Mouse (Mus musculus): ENCODE data around the gene Ctcfl. TPM values are rescaled to one million over a fixed set of nuclear protein-coding genes. Genes with fewer than 3 reads are reported as not detected.
"Not testable (repeated sequence)": the region's sequence is repeated elsewhere in the genome, so short reads cannot be mapped to it uniquely, and the experiment has no call there.

Ctcfl gene
- total RNA-seq, 2 experiments from 2014 or later: not detected

GRCm38 (mm10) chr2:173145808-173146207 lies 26.5 kb upstream of the Ctcfl start:
- no peak for ATAC-seq (ENCODE audit: poor library complexity, severe bottlenecking)

- no peak for ATAC-seq (ENCODE audit: poor library complexity, severe bottlenecking)
Observed at GRCm38 (mm10) chr2:173143611-173144010, 24.3 kb upstream of the Ctcfl start.

GRCm38 (mm10) chr2:173138323-173139239 lies 19.3 kb upstream of the Ctcfl start:
- no peak for ATAC-seq (ENCODE audit: poor library complexity, severe bottlenecking)

GRCm38 (mm10) chr2:173134695-173135094 lies 15.4 kb upstream of the Ctcfl start:
- ATAC-seq (ENCODE audit: poor library complexity, severe bottlenecking): no peak

GRCm38 (mm10) chr2:173132794-173133300 lies 13.5 kb upstream of the Ctcfl start:
- ATAC-seq (ENCODE audit: poor library complexity, severe bottlenecking): peak; percentile 93

- no peak for ATAC-seq (ENCODE audit: poor library complexity, severe bottlenecking)
Observed at GRCm38 (mm10) chr2:173132262-173132661, 12.9 kb upstream of the Ctcfl start.

- no peak for ATAC-seq (ENCODE audit: poor library complexity, severe bottlenecking)
Observed at GRCm38 (mm10) chr2:173129111-173129510, 9.8 kb upstream of the Ctcfl start.

- ATAC-seq (ENCODE audit: poor library complexity, severe bottlenecking): no peak
Observed at GRCm38 (mm10) chr2:173126386-173126785, 7.1 kb upstream of the Ctcfl start.

- ATAC-seq (ENCODE audit: poor library complexity, severe bottlenecking): peak; percentile 81
Observed at GRCm38 (mm10) chr2:173124022-173124735, 4.9 kb upstream of the Ctcfl start.

- ATAC-seq (ENCODE audit: poor library complexity, severe bottlenecking): not testable (repeated sequence)
Observed at GRCm38 (mm10) chr2:173120117-173120516, 792 bp upstream of the Ctcfl start.

GRCm38 (mm10) chr2:173113796-173114195 lies 5.5 kb downstream of the Ctcfl start:
- ATAC-seq (ENCODE audit: poor library complexity, severe bottlenecking): not testable (repeated sequence)

- peak; percentile 25 for ATAC-seq (ENCODE audit: poor library complexity, severe bottlenecking)
Observed at GRCm38 (mm10) chr2:173110571-173110970, 8.8 kb downstream of the Ctcfl start.

GRCm38 (mm10) chr2:173109510-173109909 lies 9.8 kb downstream of the Ctcfl start:
- ATAC-seq (ENCODE audit: poor library complexity, severe bottlenecking): no peak

GRCm38 (mm10) chr2:173108509-173109190 lies 10.7 kb downstream of the Ctcfl start:
- no peak for ATAC-seq (ENCODE audit: poor library complexity, severe bottlenecking)

GRCm38 (mm10) chr2:173106889-173107785 lies 12.2 kb downstream of the Ctcfl start:
- peak; percentile 85 for ATAC-seq (ENCODE audit: poor library complexity, severe bottlenecking)

- no peak for ATAC-seq (ENCODE audit: poor library complexity, severe bottlenecking)
Observed at GRCm38 (mm10) chr2:173106409-173106808, 12.9 kb downstream of the Ctcfl start.

- peak; percentile 91 for ATAC-seq (ENCODE audit: poor library complexity, severe bottlenecking)
Observed at GRCm38 (mm10) chr2:173097337-173097736, 22.0 kb downstream of the Ctcfl start.

- peak; percentile 99 for ATAC-seq (ENCODE audit: poor library complexity, severe bottlenecking)
Observed at GRCm38 (mm10) chr2:173089437-173089836, 29.9 kb downstream of the Ctcfl start.

- ATAC-seq (ENCODE audit: poor library complexity, severe bottlenecking): no peak
Observed at GRCm38 (mm10) chr2:173087405-173087804, 31.9 kb downstream of the Ctcfl start.

GRCm38 (mm10) chr2:173085763-173086162 lies 33.6 kb downstream of the Ctcfl start:
- ATAC-seq (ENCODE audit: poor library complexity, severe bottlenecking): no peak
